Comparison of ENCODE assay signal across 10 mouse cellular contexts in genomic region chr2:158168741-158169211, GRCm38 (mm10). TPM values are rescaled to one million over a fixed set of nuclear protein-coding genes. Genes with fewer than 3 reads are reported as not detected.
A peak's percentile ranks its signal among the peaks of the same experiment; 100 is the strongest.
DNase-seq lines count a peak whose midpoint lies in the region; ATAC-seq lines count a peak whose summit lies in the region.
"Had no signal": no experiment of that assay in that cellular context is flagged by ENCODE, and none has a peak within 500 bp of the region (broad histone marks: within the 10 kb centered on the region; RNA-seq: fewer than 3 reads in every experiment).

No protein-coding gene starts in this region.

- 47% methylated on average over 8 of the region's 8 CpGs for WGBS in embryonic facial prominence, embryonic 14.5 days
- WGBS in embryonic facial prominence, embryonic 10.5 days, result 71% methylated on average over 8 of the region's 8 CpGs
- 30% methylated on average over 8 of the region's 8 CpGs for WGBS in heart, embryonic 10.5 days
- 28% methylated on average over 8 of the region's 8 CpGs for WGBS in lung, embryonic 16.5 days
- WGBS in hindbrain, embryonic 14.5 days, result 67% methylated on average over 8 of the region's 8 CpGs

- H3K4me3 ChIP-seq in embryonic facial prominence, embryonic 14.5 days (ENCODE audit: low read depth, low read length), result no peak overlapping the region
- no peak overlapping the region for H3K4me3 ChIP-seq in embryonic facial prominence, embryonic 10.5 days
- no peak overlapping the region for H3K4me3 ChIP-seq in heart, embryonic 10.5 days
- H3K4me3 ChIP-seq in lung, embryonic 16.5 days (ENCODE audit: low read length), result no peak overlapping the region
- no peak overlapping the region for H3K4me3 ChIP-seq in hindbrain, embryonic 14.5 days (replicated peaks; ENCODE audit: low read length)

- no peak overlapping the region for H3K27ac ChIP-seq in embryonic facial prominence, embryonic 14.5 days (replicated peaks; ENCODE audit: low read depth, low read length)
- no peak overlapping the region for H3K27ac ChIP-seq in embryonic facial prominence, embryonic 10.5 days (replicated peaks)
- peak overlapping the region; percentile 67 for H3K27ac ChIP-seq in heart, embryonic 10.5 days
- peak overlapping the region; percentile 18 for H3K27ac ChIP-seq in lung, embryonic 16.5 days (ENCODE audit: low read length)
- H3K27ac ChIP-seq in hindbrain, embryonic 14.5 days, result no peak overlapping the region

- peak; percentile 37; the same call in 1 of the 2 replicates for ATAC-seq in embryonic facial prominence, embryonic 14.5 days (ENCODE audit: low read depth)
- ATAC-seq in lung, embryonic 16.5 days (ENCODE audit: low read depth), result peak; percentile 79
- ATAC-seq in hindbrain, embryonic 14.5 days (ENCODE audit: low FRiP score), result no peak
- ATAC-seq: forebrain, postnatal 0 days had no signal

- H3K36me3 ChIP-seq in embryonic facial prominence, embryonic 14.5 days (ENCODE audit: control insufficient read depth, insufficient read depth, low read length), result no peaks in the 10 kb centered on the region
- no peaks in the 10 kb centered on the region for H3K36me3 ChIP-seq in embryonic facial prominence, embryonic 10.5 days (replicated peaks)
- H3K36me3 ChIP-seq in heart, embryonic 10.5 days, result no peaks in the 10 kb centered on the region
- no peaks in the 10 kb centered on the region for H3K36me3 ChIP-seq in lung, embryonic 16.5 days (ENCODE audit: control insufficient read depth, insufficient read depth, low read length)
- no peaks in the 10 kb centered on the region for H3K36me3 ChIP-seq in hindbrain, embryonic 14.5 days (replicated peaks; ENCODE audit: control insufficient read depth, insufficient read depth)

- DNase-seq in embryonic facial prominence, embryonic 14.5 days (ENCODE audit: low spot score), result no peak
- DNase-seq in embryonic facial prominence, embryonic 10.5 days (ENCODE audit: low spot score), result no peak
- peak; percentile 52 for DNase-seq in 3134 (ENCODE audit: extremely low read depth, insufficient read length, low spot score)
- no peak for DNase-seq in heart, embryonic 10.5 days (ENCODE audit: low spot score)
- no peak for DNase-seq in hindbrain, embryonic 14.5 days (ENCODE audit: low spot score)
- DNase-seq in T-cell, adult 2 months (ENCODE audit: low spot score), result no peak
- no peak for DNase-seq in kidney, postnatal 36 days
- DNase-seq: forebrain, postnatal 0 days; spleen, adult 18-20 months had no signal

- no peak overlapping the region for H3K9ac ChIP-seq in embryonic facial prominence, embryonic 14.5 days (ENCODE audit: low read depth, low read length)
- no peak overlapping the region for H3K9ac ChIP-seq in lung, embryonic 16.5 days (ENCODE audit: low read length)
- no peak overlapping the region for H3K9ac ChIP-seq in hindbrain, embryonic 14.5 days
- H3K9ac ChIP-seq: forebrain, postnatal 0 days had no signal

- no peaks in the 10 kb centered on the region for H3K9me3 ChIP-seq in embryonic facial prominence, embryonic 14.5 days (ENCODE audit: control insufficient read depth, low read length)
- no peaks in the 10 kb centered on the region for H3K9me3 ChIP-seq in embryonic facial prominence, embryonic 10.5 days
- H3K9me3 ChIP-seq in heart, embryonic 10.5 days, result no peaks in the 10 kb centered on the region
- H3K9me3 ChIP-seq in lung, embryonic 16.5 days (ENCODE audit: control insufficient read depth, low read length), result no peaks in the 10 kb centered on the region; the same call in 1 of the 2 replicates
- H3K9me3 ChIP-seq in hindbrain, embryonic 14.5 days (ENCODE audit: control insufficient read depth, low read length), result no peaks in the 10 kb centered on the region

- no peak overlapping the region for H3K4me2 ChIP-seq in embryonic facial prominence, embryonic 14.5 days (ENCODE audit: low read depth, low read length)
- no peak overlapping the region for H3K4me2 ChIP-seq in lung, embryonic 16.5 days (ENCODE audit: low read depth, low read length)
- no peak overlapping the region for H3K4me2 ChIP-seq in hindbrain, embryonic 14.5 days (replicated peaks)

- H3K27me3 ChIP-seq in embryonic facial prominence, embryonic 14.5 days (replicated peaks; ENCODE audit: control insufficient read depth, insufficient read depth, low read length), result no peaks in the 10 kb centered on the region
- H3K27me3 ChIP-seq in embryonic facial prominence, embryonic 10.5 days (replicated peaks; ENCODE audit: low read depth, poor library complexity, severe bottlenecking), result no peaks in the 10 kb centered on the region
- no peaks in the 10 kb centered on the region for H3K27me3 ChIP-seq in heart, embryonic 10.5 days (ENCODE audit: insufficient read depth, poor library complexity, severe bottlenecking)
- H3K27me3 ChIP-seq in lung, embryonic 16.5 days (ENCODE audit: control insufficient read depth, insufficient read depth, low read depth, low read length), result no peaks in the 10 kb centered on the region
- H3K27me3 ChIP-seq in hindbrain, embryonic 14.5 days (ENCODE audit: control insufficient read depth, insufficient read depth, low read length), result no peaks in the 10 kb centered on the region

- peaks cover 14% of the 10 kb centered on the region for H3K4me1 ChIP-seq in embryonic facial prominence, embryonic 14.5 days (ENCODE audit: control insufficient read depth, insufficient read depth, low read length)
- peaks cover 23% of the 10 kb centered on the region for H3K4me1 ChIP-seq in embryonic facial prominence, embryonic 10.5 days
- H3K4me1 ChIP-seq in heart, embryonic 10.5 days, result peaks cover 39% of the 10 kb centered on the region
- peaks cover 21% of the 10 kb centered on the region for H3K4me1 ChIP-seq in lung, embryonic 16.5 days (replicated peaks; ENCODE audit: control insufficient read depth, insufficient read depth, low read length)
- H3K4me1 ChIP-seq in hindbrain, embryonic 14.5 days (replicated peaks; ENCODE audit: control insufficient read depth, insufficient read depth, low read length), result no peaks in the 10 kb centered on the region

RNA-seq across cellular contexts. Expression of gene Tgm2, which starts 22.5 kb away (rescaled TPM):
- polyA plus RNA-seq in embryonic facial prominence, embryonic 14.5 days (2014; fragmentation: Nextera tagmentation; extraction: Ambion mirVana), result 18.8 and 19.9 TPM in 2 replicates
- 6.4 and 7.8 TPM in 2 replicates for polyA plus RNA-seq in embryonic facial prominence, embryonic 10.5 days (2016; fragmentation: Nextera tagmentation; extraction: Ambion mirVana)
- polyA plus RNA-seq in heart, embryonic 10.5 days (2016; fragmentation: Nextera tagmentation; extraction: Ambion mirVana), result 134 and 256 TPM in 2 replicates
- polyA plus RNA-seq in lung, embryonic 16.5 days (2015; fragmentation: Nextera tagmentation; extraction: Ambion mirVana), result 75.8 and 81.6 TPM in 2 replicates
- polyA plus RNA-seq in hindbrain, embryonic 14.5 days (2014; fragmentation: Nextera tagmentation; extraction: Ambion mirVana), result 5.5 and 6.1 TPM in 2 replicates

Comparison
In these comparisons a context has a peak if more than half of its experiments do, and no peak if none do; other contexts are left out.
1. H3K27ac ChIP-seq: peak in heart, embryonic 10.5 days (single experiment) and lung, embryonic 16.5 days (single experiment); none in embryonic facial prominence, embryonic 14.5 days (single experiment), embryonic facial prominence, embryonic 10.5 days (single experiment) and hindbrain, embryonic 14.5 days (single experiment).